In genomic region chr14:48559736-48560135, GRCm38 (mm10) we compare ENCODE assay signal across 20 mouse cellular contexts.
A peak's percentile ranks its signal among the peaks of the same experiment; 100 is the strongest.
DNase-seq lines count a peak whose midpoint lies in the region; ATAC-seq and TF ChIP-seq lines count a peak whose summit lies in the region.
"Had no signal": no experiment of that assay in that cellular context is flagged by ENCODE, and none has a peak within 500 bp of the region (broad histone marks: within the 10 kb centered on the region; RNA-seq: fewer than 3 reads in every experiment).

No protein-coding gene starts in this region.

- H3K36me3 ChIP-seq in kidney, embryonic 16.5 days (ENCODE audit: insufficient read depth, low read length): no peaks in the 10 kb centered on the region
- H3K36me3 ChIP-seq in G1E (replicated peaks): no peaks in the 10 kb centered on the region
- no peaks in the 10 kb centered on the region for H3K36me3 ChIP-seq in forebrain, embryonic 16.5 days (ENCODE audit: control insufficient read depth, insufficient read depth)
- H3K36me3 ChIP-seq: embryonic facial prominence, embryonic 12.5 days; heart, embryonic 15.5 days; limb, embryonic 12.5 days; lung, embryonic 15.5 days; midbrain, embryonic 15.5 days had no signal

- H3K9me3 ChIP-seq in kidney, embryonic 16.5 days (ENCODE audit: low read length): no peaks in the 10 kb centered on the region
- no peaks in the 10 kb centered on the region for H3K9me3 ChIP-seq in G1E (replicated peaks)
- no peaks in the 10 kb centered on the region for H3K9me3 ChIP-seq in forebrain, embryonic 16.5 days (ENCODE audit: control insufficient read depth, low read length)
- H3K9me3 ChIP-seq: embryonic facial prominence, embryonic 12.5 days; heart, embryonic 15.5 days; limb, embryonic 12.5 days; lung, embryonic 15.5 days; midbrain, embryonic 15.5 days had no signal

- no peak overlapping the region for H3K4me3 ChIP-seq in kidney, embryonic 16.5 days (ENCODE audit: low read length)
- H3K4me3 ChIP-seq in G1E (ENCODE audit: low read depth, low read length): peak overlapping the region; percentile 29; the same call in 1 of the 2 replicates
- no peak overlapping the region for H3K4me3 ChIP-seq in forebrain, embryonic 16.5 days (replicated peaks; ENCODE audit: low read length)
- H3K4me3 ChIP-seq: embryonic facial prominence, embryonic 12.5 days; heart, adult 2 months; heart, embryonic 15.5 days; layer of hippocampus, adult 2 months; limb, embryonic 12.5 days; lung, embryonic 15.5 days; midbrain, embryonic 15.5 days had no signal

- H3K4me2 ChIP-seq in kidney, embryonic 16.5 days (replicated peaks; ENCODE audit: low read depth, low read length): no peak overlapping the region
- no peak overlapping the region for H3K4me2 ChIP-seq in forebrain, embryonic 16.5 days (ENCODE audit: low read length)
- H3K4me2 ChIP-seq: embryonic facial prominence, embryonic 12.5 days; heart, embryonic 15.5 days; limb, embryonic 12.5 days; lung, embryonic 15.5 days; midbrain, embryonic 15.5 days had no signal

- TF ChIP-seq CTCF in G1E (IDR thresholded peaks at IDR 0.05; ENCODE audit: low read depth, low read length): no peak

- no peak overlapping the region for H3K9ac ChIP-seq in kidney, embryonic 16.5 days (replicated peaks; ENCODE audit: low read length)
- H3K9ac ChIP-seq in forebrain, embryonic 16.5 days (replicated peaks; ENCODE audit: low read depth, low read length): no peak overlapping the region
- H3K9ac ChIP-seq: embryonic facial prominence, embryonic 12.5 days; heart, embryonic 15.5 days; limb, embryonic 12.5 days; lung, embryonic 15.5 days; midbrain, embryonic 15.5 days had no signal

- peak; percentile 46; the same call in 1 of the 2 replicates for ATAC-seq in kidney, embryonic 16.5 days (ENCODE audit: low FRiP score, low TSS enrichment)
- ATAC-seq in G1E (ENCODE audit: extremely low read depth, insufficient number of reproducible peaks, low FRiP score, poor library complexity, severe bottlenecking): peak; percentile 28; the same call in 1 of the 2 replicates
- peak; percentile 63 for ATAC-seq in megakaryocyte progenitor cell, adult 5-6 weeks (replicated peaks; ENCODE audit: poor library complexity)
- ATAC-seq in forebrain, embryonic 16.5 days: no peak
- ATAC-seq: inflammation-experienced regulatory T-cells, adult 6 months; midbrain, embryonic 15.5 days had no signal

- no peak overlapping the region for H3K27ac ChIP-seq in kidney, embryonic 16.5 days (ENCODE audit: low read length)
- H3K27ac ChIP-seq in forebrain, embryonic 16.5 days (ENCODE audit: low read length): no peak overlapping the region
- H3K27ac ChIP-seq: embryonic facial prominence, embryonic 12.5 days; heart, adult 2 months; heart, embryonic 15.5 days; kidney, postnatal 0 days; layer of hippocampus, adult 2 months; limb, embryonic 12.5 days; lung, embryonic 15.5 days; midbrain, embryonic 15.5 days had no signal

- WGBS in kidney, embryonic 16.5 days: 75% methylated on average over 7 of the region's 7 CpGs
- WGBS in forebrain, embryonic 16.5 days: 73% methylated on average over 7 of the region's 7 CpGs

- no peaks in the 10 kb centered on the region for H3K27me3 ChIP-seq in kidney, embryonic 16.5 days (ENCODE audit: insufficient read depth, low read length)
- H3K27me3 ChIP-seq in G1E (ENCODE audit: insufficient read depth, low read length): peaks cover 7% of the 10 kb centered on the region; the same call in 1 of the 2 replicates
- H3K27me3 ChIP-seq in forebrain, embryonic 16.5 days (replicated peaks; ENCODE audit: control insufficient read depth, insufficient read depth, low read length): no peaks in the 10 kb centered on the region
- H3K27me3 ChIP-seq: heart, embryonic 15.5 days; limb, embryonic 12.5 days; lung, embryonic 15.5 days; midbrain, embryonic 15.5 days had no signal

- no peak for DNase-seq in kidney, adult 8-10 months
- peak; percentile 10 for DNase-seq in G1E (ENCODE audit: low spot score)
- DNase-seq in induced T-regulatory cell, adult 2 months (ENCODE audit: low read depth): peak; percentile 5
- DNase-seq in cerebellum, adult 11-12 months: no peak
- DNase-seq: adrenal gland, adult 8-10 months; cerebellum, adult 2 months; heart, adult 2 months; retina, postnatal 1 day; thymus, postnatal 25 days had no signal

- H3K4me1 ChIP-seq in kidney, embryonic 16.5 days (ENCODE audit: insufficient read depth, low read length): no peaks in the 10 kb centered on the region
- H3K4me1 ChIP-seq in G1E (ENCODE audit: insufficient read depth, low read depth, low read length): peaks cover 20% of the 10 kb centered on the region
- no peaks in the 10 kb centered on the region for H3K4me1 ChIP-seq in forebrain, embryonic 16.5 days (replicated peaks; ENCODE audit: control insufficient read depth, insufficient read depth, low read length)
- H3K4me1 ChIP-seq: embryonic facial prominence, embryonic 12.5 days; limb, embryonic 12.5 days; lung, embryonic 15.5 days; midbrain, embryonic 15.5 days had no signal

Comparison
In these comparisons a context has a peak if more than half of its experiments do, and no peak if none do; other contexts are left out.
1. DNase-seq: peak in G1E (single experiment) and induced T-regulatory cell, adult 2 months (single experiment); none in kidney, adult 8-10 months (0 of 2) and cerebellum, adult 11-12 months (single experiment).